Mouse (Mus musculus): ENCODE data around the gene Nkpd1. TPM values are rescaled to one million over a fixed set of nuclear protein-coding genes. Genes with fewer than 3 reads are reported as not detected.

Nkpd1 gene
- under 1 TPM; 0.38 to 0.71 TPM for total RNA-seq (2021)
- long read RNA-seq, experiment 1 = 0 reads
- long read RNA-seq, experiment 2 = 0 reads

GRCm38 (mm10) chr7:19517652-19518365 lies at the start of gene Nkpd1:
TSS of gene Nkpd1 (plus strand) at chr7:19517838.
- H3K4me3 ChIP-seq = peak within 1 kb of the TSS; percentile 13; the same call in 1 of the 2 replicates
- peak; percentile 71 for TF ChIP-seq CTCF (conservative IDR thresholded peaks at IDR 0.05)
- H3K27ac ChIP-seq = no peak within 1 kb of the TSS
- no peak for DNase-seq (ENCODE audit: low spot score in 2 of 2)

- Histone ChIP-seq H3K27ac (no peak overlapping the region), H3K4me3 (no peak overlapping the region)
- no peak for TF ChIP-seq CTCF (conservative IDR thresholded peaks at IDR 0.05)
- DNase-seq (ENCODE audit: low spot score in 2 of 2) = no peak
Measured at GRCm38 (mm10) chr7:19468279-19468678, 49.4 kb upstream of the Nkpd1 start.

DNA sequence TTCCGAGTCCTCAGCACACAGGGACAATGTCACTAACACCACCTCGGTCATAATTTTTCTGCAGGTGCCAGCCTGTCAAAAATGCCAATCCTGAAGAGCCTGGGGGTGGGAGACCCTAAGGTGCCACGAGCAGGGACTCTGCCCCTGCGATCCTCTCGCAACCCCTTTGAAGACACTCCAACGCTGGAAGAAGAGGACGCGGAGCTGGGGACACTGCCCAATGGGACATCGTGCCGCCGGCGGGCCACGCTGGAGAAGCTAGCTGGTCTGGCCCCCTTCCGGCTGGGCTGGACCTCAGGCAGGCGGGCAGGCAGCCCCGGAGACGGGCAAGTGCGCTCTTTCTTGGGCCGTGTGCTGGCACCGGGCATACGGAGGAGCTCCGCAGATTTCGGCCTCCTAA lies 48.2 kb upstream of the Nkpd1 start:
- H3K27ac ChIP-seq = no peak overlapping the region
- no peak for TF ChIP-seq CTCF (conservative IDR thresholded peaks at IDR 0.05)
- no peak for DNase-seq (ENCODE audit: low spot score in 2 of 2)
- no peak overlapping the region for H3K4me3 ChIP-seq

GRCm38 (mm10) chr7:19470308-19470707 lies 47.3 kb upstream of the Nkpd1 start:
- no peak overlapping the region for H3K27ac ChIP-seq
- no peak overlapping the region for H3K4me3 ChIP-seq
- DNase-seq (ENCODE audit: low spot score in 2 of 2) = no peak
- no peak for TF ChIP-seq CTCF (conservative IDR thresholded peaks at IDR 0.05)

DNA sequence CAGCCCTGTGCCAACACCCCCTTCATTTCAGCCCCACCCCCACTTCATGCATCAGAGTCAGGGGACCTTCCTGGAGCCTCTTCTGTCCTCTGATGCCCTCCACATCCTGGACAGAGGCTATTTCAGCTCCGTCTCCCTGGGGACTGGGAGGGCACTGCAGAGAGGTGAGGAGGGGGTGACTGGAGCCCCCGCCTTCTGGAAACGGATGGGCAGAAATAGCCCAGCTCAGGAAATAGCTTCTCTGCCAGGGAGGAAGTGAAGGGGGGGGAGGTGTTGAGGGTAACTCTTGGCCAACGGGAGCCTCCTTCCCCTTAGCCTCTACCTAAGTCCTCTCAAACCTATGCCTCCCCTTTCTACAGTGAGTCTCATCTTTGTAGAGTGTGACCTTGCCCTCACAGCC lies 45.2 kb upstream of the Nkpd1 start:
- TF ChIP-seq CTCF (conservative IDR thresholded peaks at IDR 0.05) = no peak
- Histone ChIP-seq H3K4me3 (no peak overlapping the region), H3K27ac (no peak overlapping the region)
- DNase-seq (ENCODE audit: low spot score in 2 of 2) = no peak

DNA sequence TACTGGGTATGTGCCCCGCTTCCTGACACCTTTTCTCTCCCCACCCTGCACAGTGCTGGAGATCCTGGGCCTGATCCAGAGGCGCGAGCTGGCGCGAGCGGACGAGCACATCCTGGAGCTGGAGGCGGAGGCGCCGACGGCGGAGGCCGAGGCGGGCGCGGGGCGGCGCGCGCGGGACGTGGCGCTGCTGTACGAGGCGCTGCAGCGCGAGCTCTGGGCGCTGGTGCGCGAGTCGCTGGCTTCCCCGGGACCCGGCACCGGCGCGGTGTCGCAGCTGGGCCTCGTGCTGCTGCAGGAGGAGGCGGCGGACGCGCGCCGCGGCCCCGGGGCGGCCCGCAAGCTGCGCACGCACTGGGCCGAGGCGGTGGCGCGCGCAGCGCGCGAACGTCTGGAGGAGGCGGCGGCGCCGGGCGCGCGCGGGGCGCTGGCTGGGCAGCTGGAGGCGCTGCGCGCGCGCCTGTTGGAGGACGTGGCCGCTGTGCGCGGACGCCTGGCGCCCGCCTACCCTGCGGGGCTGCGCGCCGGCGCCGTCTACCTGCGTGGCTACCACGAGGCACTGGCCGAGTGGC lies 43.7 kb upstream of the Nkpd1 start:
- peak overlapping the region; percentile 66 for H3K4me3 ChIP-seq
- H3K27ac ChIP-seq = peak overlapping the region; percentile 87
- no peak for TF ChIP-seq CTCF (conservative IDR thresholded peaks at IDR 0.05)
- peak; percentile 47 to 73 for DNase-seq (ENCODE audit: low spot score in 2 of 2)

DNA sequence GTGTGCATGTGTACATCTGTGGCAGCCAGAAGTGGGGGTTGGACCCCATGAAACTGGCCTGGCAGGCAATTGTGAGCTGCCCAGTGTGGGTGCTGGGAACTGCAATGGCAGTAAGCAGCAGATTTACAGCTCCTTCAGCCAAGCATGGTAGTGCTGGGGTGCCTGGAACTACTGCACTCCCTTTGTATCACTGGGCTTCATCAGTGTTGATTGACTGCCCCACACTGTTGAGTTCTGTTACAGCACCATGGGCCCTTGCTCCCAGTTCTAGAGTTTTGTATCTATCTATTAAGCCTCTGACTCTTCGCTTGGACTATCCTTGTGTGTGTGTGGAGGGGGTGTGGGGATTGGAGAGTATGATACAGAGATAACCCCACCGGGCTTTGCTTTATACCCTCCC lies 40.6 kb upstream of the Nkpd1 start:
- Histone ChIP-seq H3K4me3 (no peak overlapping the region), H3K27ac (no peak overlapping the region)
- TF ChIP-seq CTCF (conservative IDR thresholded peaks at IDR 0.05) = peak; percentile 64
- no peak for DNase-seq (ENCODE audit: low spot score in 2 of 2)

DNA sequence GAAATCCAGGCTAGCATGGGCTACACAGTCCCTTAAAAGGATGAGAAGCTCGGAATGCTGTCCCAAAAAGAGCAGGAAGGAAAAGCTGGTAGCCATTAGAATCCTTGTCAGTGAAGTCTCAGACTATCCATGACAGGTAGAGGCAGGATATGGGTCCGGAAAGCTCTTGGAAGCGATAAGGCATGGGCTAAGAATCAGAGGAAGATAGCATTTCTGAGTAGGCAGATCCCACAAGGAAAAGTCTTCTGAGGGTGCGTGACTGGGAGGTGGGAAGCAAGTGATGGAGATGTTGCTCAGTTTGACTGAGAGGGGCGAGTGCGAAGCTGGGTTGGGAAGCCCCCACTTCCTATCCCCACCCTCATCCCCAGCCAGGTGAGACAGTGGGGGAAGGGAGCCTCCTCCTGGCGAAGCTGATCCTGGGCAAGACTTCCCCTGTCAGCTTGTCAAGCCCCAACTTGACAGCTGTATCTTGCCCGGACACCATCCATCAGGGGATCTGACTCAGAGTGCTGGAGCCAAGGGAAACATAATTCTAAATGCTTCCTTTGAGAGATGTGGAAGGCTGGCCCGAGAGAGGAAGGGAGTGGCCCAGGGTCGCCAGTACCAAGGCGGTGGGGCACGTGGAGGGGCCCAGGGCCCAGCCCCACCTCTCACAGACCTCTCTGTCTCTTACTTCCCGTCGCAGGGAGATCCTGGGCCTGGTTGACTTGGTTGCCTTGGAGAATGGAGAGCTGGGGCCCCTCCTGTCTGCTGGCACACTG lies 39.8 kb upstream of the Nkpd1 start:
- TF ChIP-seq CTCF (conservative IDR thresholded peaks at IDR 0.05) = no peak
- H3K27ac ChIP-seq = no peak overlapping the region
- no peak for DNase-seq (ENCODE audit: low spot score in 2 of 2)
- H3K4me3 ChIP-seq = no peak overlapping the region

DNA sequence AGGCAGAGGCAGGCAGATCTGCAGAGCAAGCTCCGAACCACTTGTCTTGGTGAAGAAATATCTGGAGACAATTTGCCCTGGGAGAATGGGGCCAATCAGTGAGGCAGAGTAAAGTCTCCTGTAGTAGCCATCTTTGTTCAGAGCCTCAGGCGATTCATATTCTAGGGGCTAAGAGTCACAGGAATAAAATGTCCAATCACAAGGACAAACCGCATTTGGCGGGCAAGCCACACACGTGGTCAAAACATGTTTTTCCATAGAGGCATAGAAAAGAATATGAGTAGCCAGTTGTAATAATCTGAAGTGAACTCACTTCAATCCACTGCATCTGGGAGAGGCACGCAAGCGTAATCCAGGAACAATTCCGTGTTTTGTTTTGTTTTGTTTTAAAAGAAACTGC lies 34.4 kb upstream of the Nkpd1 start:
- Histone ChIP-seq H3K27ac (no peak overlapping the region), H3K4me3 (no peak overlapping the region)
- TF ChIP-seq CTCF (conservative IDR thresholded peaks at IDR 0.05) = no peak
- no peak for DNase-seq (ENCODE audit: low spot score in 2 of 2)

GRCm38 (mm10) chr7:19485488-19485887 lies 32.1 kb upstream of the Nkpd1 start:
- no peak for TF ChIP-seq CTCF (conservative IDR thresholded peaks at IDR 0.05)
- Histone ChIP-seq H3K4me3 (no peak overlapping the region), H3K27ac (no peak overlapping the region)
- DNase-seq (ENCODE audit: low spot score in 2 of 2) = no peak

DNA sequence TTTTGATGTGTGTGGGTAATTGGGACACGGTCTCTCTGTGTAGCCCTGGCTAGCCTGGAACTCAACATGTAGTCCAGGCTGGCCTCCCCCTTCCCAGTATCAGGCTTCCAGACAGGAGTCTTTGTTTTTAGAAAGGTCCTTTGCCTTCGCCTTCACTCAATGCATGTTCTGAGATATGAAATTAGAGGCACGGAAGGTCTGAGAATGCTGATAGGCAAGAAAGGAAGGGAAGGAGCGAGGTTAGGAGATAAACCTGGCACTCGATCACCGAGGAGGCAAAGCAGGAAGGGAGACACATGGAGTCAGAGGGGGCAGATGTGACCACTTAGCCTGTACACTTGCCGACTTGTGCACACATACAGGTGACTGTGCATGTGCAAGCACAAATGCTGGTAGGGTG lies 31.1 kb upstream of the Nkpd1 start:
- TF ChIP-seq CTCF (conservative IDR thresholded peaks at IDR 0.05) = no peak
- no peak for DNase-seq (ENCODE audit: low spot score in 2 of 2)
- H3K4me3 ChIP-seq = no peak overlapping the region
- no peak overlapping the region for H3K27ac ChIP-seq

DNA sequence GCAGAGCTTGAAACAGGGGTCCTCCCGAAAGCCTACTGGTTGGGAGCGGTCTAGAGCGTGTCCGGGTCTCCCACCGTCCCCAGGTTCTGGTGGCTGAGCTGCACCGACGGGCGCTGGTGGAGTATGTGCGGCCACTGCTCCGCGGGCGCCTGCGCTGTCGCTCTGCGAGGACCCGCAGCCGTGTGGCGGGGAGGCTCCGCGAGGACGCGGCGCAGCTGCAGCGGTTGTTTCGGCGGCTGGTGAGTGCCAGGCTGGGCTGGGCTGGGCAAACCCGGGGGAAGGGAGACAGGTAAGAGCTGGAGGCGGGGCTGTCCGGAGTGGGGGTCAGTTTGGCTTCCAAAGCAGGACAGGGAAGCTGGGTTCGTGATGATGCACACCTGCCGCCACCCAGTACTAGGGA lies 28.1 kb upstream of the Nkpd1 start:
- no peak for TF ChIP-seq CTCF (conservative IDR thresholded peaks at IDR 0.05)
- Histone ChIP-seq H3K4me3 (peak overlapping the region; percentile 1; the same call in 1 of the 2 replicates), H3K27ac (no peak overlapping the region)
- DNase-seq (ENCODE audit: low spot score in 2 of 2) = no peak

- peak; percentile 35 for TF ChIP-seq CTCF (conservative IDR thresholded peaks at IDR 0.05)
- no peak for DNase-seq (ENCODE audit: low spot score in 2 of 2)
- no peak overlapping the region for H3K27ac ChIP-seq
- no peak overlapping the region for H3K4me3 ChIP-seq
Measured at GRCm38 (mm10) chr7:19491731-19492130, 25.9 kb upstream of the Nkpd1 start.

All from layer of hippocampus, adult 2 months (tissue).